Mouse (Mus musculus) fat pad, adult 2 months (tissue): ENCODE data around the gene Crygc.
"Not testable (repeated sequence)": the region's sequence is repeated elsewhere in the genome, so short reads cannot be mapped to it uniquely, and the experiment has no call there.

Source experiments
- DNase-seq: peaks from one replicate; pipeline ENCODE4 v3.0.0-alpha.2; 2011; ENCODE audit warnings: low read depth, low spot score; ENCODE audit errors: extremely low read depth

The Crygc gene

GRCm38 (mm10) chr1:65063352-65063751 lies 10.1 kb downstream of the Crygc start, which contains the start of gene Crygd:
Gene Crygd, minus strand, starts transcription at chr1:65063452.
- DNase-seq, result no peak

GRCm38 (mm10) chr1:65052140-65052539 lies 21.3 kb downstream of the Crygc start:
- DNase-seq, result no peak

- no peak for DNase-seq
These were observed 21.8 kb downstream of the Crygc start for GRCm38 (mm10) chr1:65051696-65052095.

GRCm38 (mm10) chr1:65050952-65051351 lies 22.5 kb downstream of the Crygc start, which contains the start of gene Cryge:
Gene Cryge, minus strand, starts transcription at chr1:65051149.
- DNase-seq, result not testable (repeated sequence)

- no peak for DNase-seq
These were observed 24.7 kb downstream of the Crygc start for GRCm38 (mm10) chr1:65048781-65049180.

- DNase-seq, result no peak
These were observed 26.9 kb downstream of the Crygc start for GRCm38 (mm10) chr1:65046401-65047109.

GRCm38 (mm10) chr1:65043433-65043832 lies 30.1 kb downstream of the Crygc start:
- no peak for DNase-seq

- DNase-seq, result peak; percentile 34
These were observed 31.7 kb downstream of the Crygc start for GRCm38 (mm10) chr1:65041837-65042236.

GRCm38 (mm10) chr1:65040806-65041205 lies 32.7 kb downstream of the Crygc start:
- DNase-seq, result no peak

- DNase-seq, result no peak
These were observed 33.8 kb downstream of the Crygc start for GRCm38 (mm10) chr1:65039679-65040078.

GRCm38 (mm10) chr1:65037542-65037941 lies 35.9 kb downstream of the Crygc start:
- no peak for DNase-seq

- no peak for DNase-seq
These were observed 38.0 kb downstream of the Crygc start for GRCm38 (mm10) chr1:65035513-65035912.

- no peak for DNase-seq
These were observed 40.8 kb downstream of the Crygc start, which contains the start of gene Akr1cl for GRCm38 (mm10) chr1:65032641-65033040. Gene Akr1cl, minus strand, starts transcription at chr1:65032759.

- DNase-seq, result no peak
These were observed 45.3 kb downstream of the Crygc start for GRCm38 (mm10) chr1:65028206-65028605.
